Mouse (Mus musculus) forebrain, embryonic 10.5 days (tissue): ENCODE measurements at regions not wholly inside any gene's neighbourhood (a gene's known extent, or its start where the extent isn't known, plus 50 kb on each side); places are given as distances from the start of the nearest gene placed in this dataset.

Experiments
- DNase-seq: peaks from one replicate; pipeline ENCODE4 v3.0.0-alpha.2; 2017; ENCODE audit warnings: low spot score; ENCODE audit errors: extremely low spot score
- H3K27ac ChIP-seq: fragments of 300-500 bp; sonication (generic); 2 replicates; pipeline ENCODE4 v1.5.1; 2016; ENCODE audit warnings: mild to moderate bottlenecking
- H3K27me3 ChIP-seq: fragments of 300-500 bp; sonication (generic); 2 replicates; pipeline ENCODE4 v1.6.1; 2016; ENCODE audit warnings: mild to moderate bottlenecking; ENCODE audit not compliant: poor library complexity, severe bottlenecking
- H3K36me3 ChIP-seq: fragments of 300-500 bp; sonication (generic); replicated peaks from 2 replicates; pipeline ENCODE4 v1.6.1; 2016; ENCODE audit warnings: mild to moderate bottlenecking, moderate library complexity
- H3K4me1 ChIP-seq: fragments of 300-500 bp; sonication (generic); 2 replicates; pipeline ENCODE4 v1.6.1; 2016
- H3K4me3 ChIP-seq: fragments of 300-500 bp; sonication (generic); 2 replicates; pipeline ENCODE4 v1.5.1; 2016; ENCODE audit warnings: mild to moderate bottlenecking, moderate library complexity
- H3K9me3 ChIP-seq: fragments of 300-500 bp; sonication (generic); 2 replicates; pipeline ENCODE4 v1.6.1; 2016; ENCODE audit warnings: mild to moderate bottlenecking, moderate library complexity
- WGBS: fragments of 180-500 bp; shearing (Covaris S2); methylation state at CpG from one replicate; pipeline ENCODE4 v1.1.7; 2016; 5-methylcytosine and 5-hydroxymethylcytosine counted together

DNA sequence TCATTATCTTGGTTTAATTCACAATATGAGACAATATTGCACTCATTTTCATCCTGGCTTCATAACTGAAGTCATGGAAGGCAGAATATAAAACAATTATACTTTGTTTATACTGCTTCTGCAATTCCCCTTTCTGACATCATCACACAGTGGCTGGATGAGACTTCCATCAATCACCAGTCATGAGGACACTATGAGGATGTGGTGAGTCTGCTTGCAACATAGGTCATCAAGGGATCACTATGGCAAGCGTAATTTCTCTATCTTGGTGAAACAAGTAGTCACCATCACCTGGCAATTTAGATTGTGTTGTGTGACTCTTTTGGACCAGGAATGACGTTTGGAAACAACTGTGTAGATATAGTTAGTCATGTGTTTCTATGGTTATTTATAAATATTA lies 134.6 kb downstream of the Hao1 start:
- Histone ChIP-seq H3K27ac (no peak overlapping the region), H3K9me3 (no peaks in the 10 kb centered on the region), H3K36me3 (no peaks in the 10 kb centered on the region), H3K27me3 (no peaks in the 10 kb centered on the region), H3K4me3 (no peak overlapping the region), H3K4me1 (no peaks in the 10 kb centered on the region)
- DNase-seq: no peak
- 87% methylated on average over 2 of the region's 2 CpGs for WGBS

DNA sequence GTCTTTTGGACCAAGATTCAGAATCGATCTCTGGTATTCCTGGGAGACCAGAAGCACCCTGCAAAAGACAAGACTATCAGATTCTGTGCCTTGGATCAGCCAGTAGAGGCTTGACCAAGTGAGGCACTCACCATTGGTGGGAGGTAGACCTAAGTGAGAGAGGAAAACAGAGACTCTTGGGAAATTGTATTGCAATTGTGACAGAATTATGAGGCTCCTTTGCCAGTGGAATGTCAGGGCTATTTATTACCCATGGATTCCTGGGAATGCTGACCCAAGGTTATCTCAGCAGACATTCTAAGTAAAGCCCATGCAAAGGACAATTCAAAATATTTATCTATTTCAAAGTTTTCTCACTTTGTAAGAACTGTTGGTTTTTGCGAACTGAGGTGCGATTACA lies 154.6 kb downstream of the Hao1 start:
- WGBS: 97% methylated on average over 3 of the region's 3 CpGs
- Histone ChIP-seq H3K27ac (no peak overlapping the region), H3K36me3 (no peaks in the 10 kb centered on the region), H3K4me1 (no peaks in the 10 kb centered on the region), H3K4me3 (no peak overlapping the region), H3K9me3 (no peaks in the 10 kb centered on the region), H3K27me3 (no peaks in the 10 kb centered on the region)
- DNase-seq: no peak

DNA sequence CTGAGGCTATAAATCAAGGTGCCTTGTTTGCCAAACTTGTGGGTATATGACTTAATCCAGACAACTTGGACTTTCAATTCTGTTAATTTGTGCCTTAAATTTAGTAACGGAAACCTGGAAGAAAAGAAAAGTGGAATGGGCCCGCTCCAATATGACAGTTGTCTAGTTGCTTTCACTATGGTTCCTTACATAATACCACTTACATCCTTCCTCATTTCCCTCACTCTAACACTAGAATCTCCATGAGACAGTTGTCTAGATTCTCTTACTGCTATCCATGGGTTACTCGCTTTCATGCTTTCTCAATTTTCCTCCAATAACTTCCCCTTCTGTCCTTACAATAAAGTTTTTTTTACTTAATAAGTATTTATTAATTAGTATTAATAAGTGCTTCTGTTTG lies 160.7 kb downstream of the Hao1 start:
- Histone ChIP-seq H3K9me3 (no peaks in the 10 kb centered on the region), H3K4me1 (no peaks in the 10 kb centered on the region), H3K27ac (no peak overlapping the region), H3K36me3 (no peaks in the 10 kb centered on the region), H3K27me3 (no peaks in the 10 kb centered on the region), H3K4me3 (no peak overlapping the region)
- no peak for DNase-seq
- 96% methylated on average over 3 of the region's 3 CpGs for WGBS

DNA sequence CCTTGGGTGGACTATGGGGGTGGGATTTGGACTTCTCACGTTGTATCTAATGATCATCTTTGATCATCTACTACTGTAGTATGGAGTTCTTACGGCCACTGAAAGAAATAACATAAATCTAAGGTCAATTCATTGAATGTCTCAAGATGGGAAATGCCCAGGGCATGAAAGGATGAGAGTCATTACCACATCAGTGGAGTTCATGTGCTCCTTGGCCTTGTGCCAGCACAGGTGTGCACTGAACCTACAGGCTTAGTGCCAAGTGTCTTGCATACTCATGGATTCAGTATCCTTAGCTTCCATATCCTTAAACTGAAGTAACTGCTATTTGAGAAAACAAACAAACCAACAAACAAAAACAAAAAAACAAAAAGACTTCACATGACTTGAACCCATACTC lies 179.1 kb downstream of the Hao1 start:
- Histone ChIP-seq H3K27me3 (no peaks in the 10 kb centered on the region), H3K36me3 (no peaks in the 10 kb centered on the region)
- no peak for DNase-seq

DNA sequence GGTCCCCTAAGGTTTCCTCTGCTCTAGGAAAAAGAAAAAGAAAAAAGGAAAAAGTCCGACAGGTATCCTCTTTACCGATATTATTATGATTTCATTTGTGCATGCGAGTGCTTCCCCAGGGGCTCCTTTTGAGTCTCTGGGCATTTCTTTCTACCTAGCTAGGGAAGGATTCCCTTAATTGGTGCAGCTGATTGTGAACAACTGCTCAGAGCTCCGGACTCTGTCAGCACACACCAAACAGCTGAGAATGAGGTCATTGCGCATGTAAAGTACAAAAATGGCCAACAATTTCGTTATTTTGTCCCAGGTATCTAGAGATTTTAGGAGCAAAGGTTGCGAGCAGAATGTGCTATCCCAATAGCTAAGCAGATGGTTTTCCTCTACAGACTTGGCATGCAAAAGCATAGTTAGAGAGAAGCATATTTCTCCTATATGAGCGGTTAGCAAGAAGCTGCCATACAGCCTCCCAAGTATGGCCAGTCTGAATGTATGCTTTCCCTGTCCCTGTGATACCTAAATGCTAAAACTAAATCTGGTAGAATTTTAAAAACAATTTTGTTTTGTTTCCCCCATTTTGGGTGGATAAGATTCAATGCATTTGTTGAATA lies 203.2 kb downstream of the Hao1 start:
- H3K9me3 ChIP-seq: no peaks in the 10 kb centered on the region
- no peak for DNase-seq
- no peaks in the 10 kb centered on the region for H3K27me3 ChIP-seq
- 78% methylated on average over 8 of the region's 8 CpGs for WGBS
- no peaks in the 10 kb centered on the region for H3K36me3 ChIP-seq
- peak overlapping the region; percentile 42; the same call in 1 of the 2 replicates for H3K27ac ChIP-seq
- H3K4me3 ChIP-seq: no peak overlapping the region
- peaks cover 23% of the 10 kb centered on the region for H3K4me1 ChIP-seq

More for the DNA sequence above, 179.1 kb downstream of the Hao1 start:
- H3K27ac ChIP-seq: no peak overlapping the region
- H3K4me1 ChIP-seq: no peaks in the 10 kb centered on the region
- H3K9me3 ChIP-seq: no peaks in the 10 kb centered on the region
- no peak overlapping the region for H3K4me3 ChIP-seq
- WGBS: 85% methylated on average over 2 of the region's 2 CpGs

DNA sequence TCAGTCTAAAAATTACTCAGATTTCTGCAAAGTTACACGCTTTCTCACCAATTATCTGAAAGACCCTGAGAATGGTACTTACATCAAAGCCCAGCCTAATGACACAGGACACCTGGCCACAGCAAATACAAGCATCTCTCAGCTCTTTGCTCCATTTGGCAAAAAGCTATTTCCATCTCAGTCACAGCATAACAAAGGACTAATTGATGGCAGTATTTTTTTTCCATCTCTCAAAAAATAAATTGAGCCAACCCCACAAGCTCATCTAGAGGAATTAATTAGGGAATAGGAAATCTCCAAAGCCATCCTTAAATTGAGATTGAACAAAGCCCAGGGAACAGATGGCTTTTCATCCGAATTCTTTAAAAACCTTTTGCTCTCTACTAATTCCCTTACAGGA lies 203.7 kb downstream of the Hao1 start:
- Histone ChIP-seq H3K36me3 (no peaks in the 10 kb centered on the region), H3K4me1 (peaks cover 23% of the 10 kb centered on the region), H3K27me3 (no peaks in the 10 kb centered on the region), H3K4me3 (no peak overlapping the region), H3K9me3 (no peaks in the 10 kb centered on the region), H3K27ac (peak overlapping the region; percentile 63; the same call in 1 of the 2 replicates)
- WGBS: 58% methylated on average over 2 of the region's 2 CpGs
- DNase-seq: no peak

DNA sequence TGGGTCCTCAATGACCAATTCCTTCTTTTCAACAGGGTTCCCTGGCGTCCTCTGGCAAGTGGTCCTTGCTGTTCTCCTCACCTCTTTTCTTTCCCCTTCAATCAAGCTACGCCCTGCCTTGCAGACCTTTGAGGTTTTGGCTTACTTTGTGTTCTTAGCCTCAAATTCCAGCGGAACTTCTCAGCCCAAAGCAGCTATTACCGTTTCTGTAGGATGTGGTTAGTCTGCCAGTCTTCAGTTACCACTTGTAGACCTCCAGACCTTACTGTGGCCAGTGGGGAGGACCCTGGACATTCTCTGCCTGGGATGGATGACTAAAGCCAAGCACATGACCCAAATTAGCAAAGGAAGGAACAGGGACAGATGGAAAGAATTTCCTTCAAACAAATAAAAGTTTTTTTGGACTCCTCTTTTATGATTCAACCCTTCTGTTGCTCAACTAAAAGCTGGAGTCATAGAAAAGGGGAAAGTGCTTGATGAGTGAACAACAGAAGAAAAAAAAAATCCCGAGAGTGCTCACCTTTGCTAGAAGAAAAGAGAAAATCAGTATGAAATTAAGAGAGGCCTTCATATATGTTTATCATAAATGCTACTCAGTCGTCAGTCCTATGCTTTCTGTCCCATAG lies 211.5 kb downstream of the Hao1 start:
- Histone ChIP-seq H3K27me3 (no peaks in the 10 kb centered on the region), H3K4me3 (no peak overlapping the region), H3K36me3 (no peaks in the 10 kb centered on the region), H3K4me1 (no peaks in the 10 kb centered on the region), H3K9me3 (no peaks in the 10 kb centered on the region), H3K27ac (no peak overlapping the region)
- DNase-seq: no peak
- 75% methylated on average over 6 of the region's 6 CpGs for WGBS

DNA sequence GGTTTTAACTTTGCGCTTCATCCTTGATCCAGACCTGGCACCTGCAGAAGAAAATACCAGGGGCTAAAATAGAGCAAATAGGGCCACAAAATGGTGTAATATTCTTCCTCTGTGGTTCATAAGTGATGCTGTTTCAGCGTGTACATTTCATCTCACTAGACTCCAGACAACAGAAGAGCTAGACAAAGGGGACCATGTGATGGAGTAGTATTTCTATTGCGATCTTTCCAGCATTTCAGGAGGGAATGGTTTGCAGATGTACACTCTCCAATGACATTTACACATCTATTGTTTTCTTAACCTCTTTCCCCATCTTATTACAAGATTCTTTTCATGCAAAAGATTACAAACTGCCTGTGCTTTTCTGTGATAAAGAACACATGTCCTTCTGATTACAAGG lies 246.1 kb downstream of the Hao1 start:
- WGBS: 81% methylated on average over 3 of the region's 3 CpGs
- Histone ChIP-seq H3K9me3 (no peaks in the 10 kb centered on the region), H3K4me3 (no peak overlapping the region), H3K27me3 (no peaks in the 10 kb centered on the region), H3K4me1 (no peaks in the 10 kb centered on the region), H3K36me3 (no peaks in the 10 kb centered on the region), H3K27ac (no peak overlapping the region)
- no peak for DNase-seq

DNA sequence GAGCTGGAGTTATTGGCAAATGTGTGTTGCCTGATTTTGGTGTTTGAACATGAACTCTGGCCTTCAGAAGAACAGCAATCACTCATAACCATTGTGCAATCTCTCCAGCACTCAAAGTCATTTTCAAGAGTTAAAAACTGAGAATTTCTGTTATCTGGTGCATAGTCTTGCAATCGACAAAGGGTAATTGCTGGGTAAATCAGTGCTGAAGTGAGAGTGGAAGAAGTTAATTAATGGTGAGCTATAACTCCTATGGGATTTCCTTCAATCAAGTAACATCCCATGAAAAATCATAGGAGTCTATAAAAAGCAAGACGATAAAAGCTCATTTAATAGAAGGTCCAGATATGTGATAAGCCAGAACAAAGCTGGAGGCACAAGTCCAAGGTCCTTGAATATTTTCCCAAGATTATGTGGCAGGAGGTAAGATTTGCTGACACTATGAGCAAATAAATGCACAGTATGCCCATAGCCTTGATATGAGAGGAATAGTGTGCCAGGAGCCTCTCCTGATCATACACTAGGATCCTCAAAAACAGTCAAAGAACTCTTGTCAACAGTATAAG lies 264.0 kb downstream of the Hao1 start:
- 94% methylated on average over 2 of the region's 2 CpGs for whole genome bisulfite sequencing
- no peak overlapping the region for H3K27ac ChIP-seq
- no peaks in the 10 kb centered on the region for H3K4me1 ChIP-seq
- H3K4me3 ChIP-seq: no peak overlapping the region
- DNase-seq: no peak
- no peaks in the 10 kb centered on the region for H3K9me3 ChIP-seq
- no peaks in the 10 kb centered on the region for H3K27me3 ChIP-seq
- H3K36me3 ChIP-seq: no peaks in the 10 kb centered on the region

DNA sequence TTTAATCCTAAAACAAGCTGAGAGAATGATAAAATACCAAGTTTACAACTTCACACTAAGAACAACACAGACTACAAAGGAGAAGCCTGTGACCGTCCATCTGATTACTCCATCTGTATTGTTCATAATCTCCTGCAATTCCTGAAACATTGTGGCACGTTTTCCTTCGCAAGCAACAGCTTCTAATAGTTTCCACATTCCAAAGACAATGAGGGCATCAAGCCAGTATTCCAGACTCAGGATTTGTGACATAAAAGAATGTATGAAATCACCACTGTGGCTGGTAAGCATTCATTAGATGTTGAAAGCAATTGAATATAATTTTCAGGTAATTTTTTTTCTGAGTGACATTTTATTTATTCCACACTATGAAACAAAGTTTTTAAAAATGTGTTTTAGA lies 278.3 kb downstream of the Hao1 start:
- Histone ChIP-seq H3K27ac (no peak overlapping the region), H3K36me3 (no peaks in the 10 kb centered on the region), H3K4me1 (no peaks in the 10 kb centered on the region), H3K4me3 (no peak overlapping the region), H3K9me3 (no peaks in the 10 kb centered on the region), H3K27me3 (no peaks in the 10 kb centered on the region)
- DNase-seq: no peak
- 59% methylated on average over 3 of the region's 3 CpGs for WGBS

DNA sequence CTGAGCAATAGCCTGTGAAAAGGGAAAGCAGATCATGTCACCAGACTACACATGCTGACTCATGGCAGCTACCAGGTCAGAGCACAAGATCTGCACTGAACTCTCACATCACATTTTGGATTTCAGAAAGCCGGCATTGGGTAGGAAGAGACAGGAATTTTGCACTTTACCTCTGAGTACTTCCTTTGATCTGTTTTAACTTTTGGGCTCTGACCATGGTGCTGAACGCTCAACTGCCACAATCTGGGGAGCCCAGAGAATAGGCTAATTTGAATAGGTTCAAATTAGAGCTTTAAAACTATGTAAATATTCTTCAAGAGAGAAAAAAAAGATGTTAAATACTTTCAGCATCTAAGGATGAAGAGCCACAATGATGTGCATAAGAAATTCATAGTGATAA lies 285.7 kb downstream of the Hao1 start:
- H3K4me1 ChIP-seq: no peaks in the 10 kb centered on the region
- no peaks in the 10 kb centered on the region for H3K36me3 ChIP-seq
- H3K4me3 ChIP-seq: no peak overlapping the region
- H3K9me3 ChIP-seq: no peaks in the 10 kb centered on the region
- WGBS: 50% methylated on average over 2 of the region's 2 CpGs
- DNase-seq: no peak
- no peaks in the 10 kb centered on the region for H3K27me3 ChIP-seq
- H3K27ac ChIP-seq: no peak overlapping the region
